Mouse (Mus musculus): Measurements from ENCODE around the gene Tpk1. TPM values are rescaled to one million over a fixed set of nuclear protein-coding genes. Genes with fewer than 3 reads are reported as not detected.

Tpk1 gene
- polyA plus RNA-seq (2014; fragmentation: Nextera tagmentation; extraction: Ambion mirVana) = 5.1 and 5.3 TPM in 2 replicates

- Histone ChIP-seq H3K4me1 (replicated peaks; ENCODE audit: control insufficient read depth, insufficient read depth, low read length) (0 out of 2 replicates have a peak, but pooled peaks cover 4% of the 10 kb centered on the region), H3K4me2 (replicated peaks) (peak within 1 kb of the TSS; percentile 65), H3K36me3 (replicated peaks; ENCODE audit: control insufficient read depth, insufficient read depth) (no peaks in the 10 kb centered on the region), H3K9ac (peak within 1 kb of the TSS; percentile 85), H3K4me3 (replicated peaks; ENCODE audit: low read length) (peak within 1 kb of the TSS; percentile 54), H3K9me3 (ENCODE audit: control insufficient read depth, low read length) (0 out of 2 replicates have a peak, but pooled peaks cover 5% of the 10 kb centered on the region), H3K27me3 (ENCODE audit: control insufficient read depth, insufficient read depth, low read length) (no peaks in the 10 kb centered on the region), H3K27ac (peak within 1 kb of the TSS; percentile 97)
- WGBS = under 1% methylated on average over 61 of the region's 63 CpGs
- DNase-seq (ENCODE audit: low spot score) (peak; percentile 98), ATAC-seq (ENCODE audit: low FRiP score) (peak; percentile 99)
These were observed at the start of gene Tpk1 for GRCm38 (mm10) chr6:43665677-43666546. Gene Tpk1, minus strand, starts transcription at chr6:43666278.

GRCm38 (mm10) chr6:43702810-43703614, 36.9 kb upstream of the Tpk1 start:
- H3K4me1 ChIP-seq (replicated peaks; ENCODE audit: control insufficient read depth, insufficient read depth, low read length) = no peaks in the 10 kb centered on the region
- H3K27ac ChIP-seq = no peak overlapping the region
- no peaks in the 10 kb centered on the region for H3K27me3 ChIP-seq (ENCODE audit: control insufficient read depth, insufficient read depth, low read length)
- no peaks in the 10 kb centered on the region for H3K9me3 ChIP-seq (ENCODE audit: control insufficient read depth, low read length)
- no peak overlapping the region for H3K9ac ChIP-seq
- no peaks in the 10 kb centered on the region for H3K36me3 ChIP-seq (replicated peaks; ENCODE audit: control insufficient read depth, insufficient read depth)
- ATAC-seq (ENCODE audit: low FRiP score) (no peak), DNase-seq (ENCODE audit: low spot score) (no peak)
- H3K4me2 ChIP-seq (replicated peaks) = no peak overlapping the region
- no peak overlapping the region for H3K4me3 ChIP-seq (replicated peaks; ENCODE audit: low read length)
- 80% methylated on average over 6 of the region's 6 CpGs for WGBS

- Histone ChIP-seq H3K9ac (no peak overlapping the region), H3K27me3 (ENCODE audit: control insufficient read depth, insufficient read depth, low read length) (no peaks in the 10 kb centered on the region), H3K27ac (no peak overlapping the region), H3K4me2 (replicated peaks) (no peak overlapping the region), H3K4me3 (replicated peaks; ENCODE audit: low read length) (no peak overlapping the region), H3K9me3 (ENCODE audit: control insufficient read depth, low read length) (no peaks in the 10 kb centered on the region), H3K4me1 (replicated peaks; ENCODE audit: control insufficient read depth, insufficient read depth, low read length) (no peaks in the 10 kb centered on the region), H3K36me3 (replicated peaks; ENCODE audit: control insufficient read depth, insufficient read depth) (no peaks in the 10 kb centered on the region)
- 87% methylated on average over 1 of the region's 1 CpGs for WGBS
- DNase-seq (ENCODE audit: low spot score) = no peak
- ATAC-seq (ENCODE audit: low FRiP score) = no peak
These were observed 25.8 kb upstream of the Tpk1 start for GRCm38 (mm10) chr6:43691863-43692262.

DNA sequence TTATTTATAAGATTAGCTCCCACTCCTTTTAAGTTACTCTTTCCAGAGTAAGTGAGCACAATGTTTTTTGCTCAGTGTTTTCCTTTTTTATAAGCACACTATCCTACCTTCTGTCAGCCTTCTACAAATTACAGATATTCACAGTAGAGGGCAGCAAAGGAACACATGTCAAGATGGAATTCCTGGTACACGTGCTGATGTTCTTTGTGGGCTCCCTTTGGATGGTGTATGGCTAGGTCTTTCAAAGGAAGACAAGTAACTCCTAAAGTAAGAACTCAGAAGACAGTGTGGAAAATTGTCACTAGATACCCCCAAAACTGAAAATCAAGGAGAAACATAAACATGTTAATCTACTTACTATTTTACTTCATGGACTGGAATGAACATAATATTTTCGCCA, 19.9 kb upstream of the Tpk1 start:
- H3K4me3 ChIP-seq (replicated peaks; ENCODE audit: low read length) = no peak overlapping the region
- DNase-seq (ENCODE audit: low spot score) = peak; percentile 82
- H3K4me2 ChIP-seq (replicated peaks) = no peak overlapping the region
- H3K27me3 ChIP-seq (ENCODE audit: control insufficient read depth, insufficient read depth, low read length) = no peaks in the 10 kb centered on the region
- WGBS = 47% methylated on average over 2 of the region's 2 CpGs
- H3K9me3 ChIP-seq (ENCODE audit: control insufficient read depth, low read length) = no peaks in the 10 kb centered on the region
- no peak overlapping the region for H3K9ac ChIP-seq
- no peaks in the 10 kb centered on the region for H3K4me1 ChIP-seq (replicated peaks; ENCODE audit: control insufficient read depth, insufficient read depth, low read length)
- no peak overlapping the region for H3K27ac ChIP-seq
- peak; percentile 71 for ATAC-seq (ENCODE audit: low FRiP score)
- H3K36me3 ChIP-seq (replicated peaks; ENCODE audit: control insufficient read depth, insufficient read depth) = no peaks in the 10 kb centered on the region

- Histone ChIP-seq H3K36me3 (replicated peaks; ENCODE audit: control insufficient read depth, insufficient read depth) (no peaks in the 10 kb centered on the region), H3K9me3 (ENCODE audit: control insufficient read depth, low read length) (no peaks in the 10 kb centered on the region), H3K27ac (no peak overlapping the region), H3K4me1 (replicated peaks; ENCODE audit: control insufficient read depth, insufficient read depth, low read length) (no peaks in the 10 kb centered on the region), H3K4me2 (replicated peaks) (no peak overlapping the region), H3K27me3 (ENCODE audit: control insufficient read depth, insufficient read depth, low read length) (no peaks in the 10 kb centered on the region), H3K9ac (no peak overlapping the region), H3K4me3 (replicated peaks; ENCODE audit: low read length) (no peak overlapping the region)
- no peak for ATAC-seq (ENCODE audit: low FRiP score)
- DNase-seq (ENCODE audit: low spot score) = no peak
- 44% methylated on average over 2 of the region's 2 CpGs for WGBS
These were observed 16.5 kb upstream of the Tpk1 start for GRCm38 (mm10) chr6:43682535-43682934.

- no peak overlapping the region for H3K27ac ChIP-seq
- ATAC-seq (ENCODE audit: low FRiP score) (no peak), DNase-seq (ENCODE audit: low spot score) (no peak)
- 92% methylated on average over 2 of the region's 2 CpGs for WGBS
- no peaks in the 10 kb centered on the region for H3K9me3 ChIP-seq (ENCODE audit: control insufficient read depth, low read length)
- H3K4me1 ChIP-seq (replicated peaks; ENCODE audit: control insufficient read depth, insufficient read depth, low read length) = no peaks in the 10 kb centered on the region
- no peaks in the 10 kb centered on the region for H3K27me3 ChIP-seq (ENCODE audit: control insufficient read depth, insufficient read depth, low read length)
- H3K4me2 ChIP-seq (replicated peaks) = no peak overlapping the region
- H3K4me3 ChIP-seq (replicated peaks; ENCODE audit: low read length) = no peak overlapping the region
- H3K9ac ChIP-seq = no peak overlapping the region
- no peaks in the 10 kb centered on the region for H3K36me3 ChIP-seq (replicated peaks; ENCODE audit: control insufficient read depth, insufficient read depth)
These were observed 12.7 kb upstream of the Tpk1 start for GRCm38 (mm10) chr6:43678689-43679212.

GRCm38 (mm10) chr6:43677566-43677965, 11.5 kb upstream of the Tpk1 start:
- ATAC-seq (ENCODE audit: low FRiP score) = no peak
- H3K4me3 ChIP-seq (replicated peaks; ENCODE audit: low read length) = no peak overlapping the region
- 78% methylated on average over 3 of the region's 3 CpGs for WGBS

DNA sequence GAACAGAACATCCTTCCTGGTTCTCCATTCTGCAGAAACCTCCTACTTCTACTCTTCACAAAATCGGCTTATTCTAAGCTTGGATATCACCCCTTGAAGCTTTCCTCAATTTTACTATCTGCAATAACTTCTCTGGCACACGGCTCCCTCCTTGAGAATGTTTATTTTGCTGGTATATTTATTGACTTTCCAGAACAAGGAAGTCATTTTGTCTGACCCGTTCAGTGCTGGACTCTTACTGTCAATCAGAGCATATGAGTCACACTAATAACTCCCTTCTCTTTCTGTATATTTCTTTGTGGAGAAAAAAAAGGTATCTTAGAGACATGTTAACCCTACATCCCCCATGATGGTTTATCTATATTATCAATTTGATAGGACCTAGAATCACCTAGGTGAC, 10.1 kb upstream of the Tpk1 start:
- H3K9me3 ChIP-seq (ENCODE audit: control insufficient read depth, low read length) = no peaks in the 10 kb centered on the region
- no peak for ATAC-seq (ENCODE audit: low FRiP score)
- no peak for DNase-seq (ENCODE audit: low spot score)
- H3K27ac ChIP-seq = no peak overlapping the region
- no peak overlapping the region for H3K4me2 ChIP-seq (replicated peaks)
- WGBS = 82% methylated on average over 3 of the region's 3 CpGs
- no peak overlapping the region for H3K9ac ChIP-seq
- H3K36me3 ChIP-seq (replicated peaks; ENCODE audit: control insufficient read depth, insufficient read depth) = no peaks in the 10 kb centered on the region
- H3K4me3 ChIP-seq (replicated peaks; ENCODE audit: low read length) = no peak overlapping the region
- H3K27me3 ChIP-seq (ENCODE audit: control insufficient read depth, insufficient read depth, low read length) = no peaks in the 10 kb centered on the region
- no peaks in the 10 kb centered on the region for H3K4me1 ChIP-seq (replicated peaks; ENCODE audit: control insufficient read depth, insufficient read depth, low read length)

More at GRCm38 (mm10) chr6:43677566-43677965, 11.5 kb upstream of the Tpk1 start:
- Histone ChIP-seq H3K36me3 (replicated peaks; ENCODE audit: control insufficient read depth, insufficient read depth) (no peaks in the 10 kb centered on the region), H3K4me1 (replicated peaks; ENCODE audit: control insufficient read depth, insufficient read depth, low read length) (no peaks in the 10 kb centered on the region), H3K9me3 (ENCODE audit: control insufficient read depth, low read length) (no peaks in the 10 kb centered on the region), H3K9ac (no peak overlapping the region), H3K4me2 (replicated peaks) (no peak overlapping the region), H3K27me3 (ENCODE audit: control insufficient read depth, insufficient read depth, low read length) (no peaks in the 10 kb centered on the region), H3K27ac (no peak overlapping the region)
- no peak for DNase-seq (ENCODE audit: low spot score)

Measured in hindbrain, embryonic 14.5 days (tissue).